Mouse (Mus musculus): Measurements from ENCODE around the gene Filip1l. TPM values are rescaled to one million over a fixed set of nuclear protein-coding genes. Genes with fewer than 3 reads are reported as not detected.

The Filip1l gene
- total RNA-seq (2023) = 68.0 TPM

DNA sequence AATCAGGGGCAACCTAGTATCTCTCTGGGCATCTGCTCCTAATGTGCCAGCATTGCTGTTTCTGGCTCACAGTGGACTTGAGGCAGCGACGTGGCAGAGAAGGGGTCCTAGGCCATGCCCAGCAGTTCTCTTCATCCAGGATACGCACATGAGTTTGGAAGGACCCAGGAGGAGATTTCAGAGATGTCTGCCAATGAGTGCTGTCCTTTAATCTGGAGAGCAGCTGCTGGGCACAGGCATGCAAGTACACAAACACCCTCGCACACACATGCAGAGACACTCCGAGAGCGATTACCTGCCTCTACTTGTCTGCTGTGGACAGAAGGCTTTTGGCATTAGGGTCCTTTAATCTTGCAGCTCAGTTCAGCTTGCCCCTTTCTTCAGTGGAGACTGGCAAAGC, at the start of gene Filip1l:
Gene Filip1l (plus strand): TSS at position 343 of the 400 bp plus-strand sequence.

DNA sequence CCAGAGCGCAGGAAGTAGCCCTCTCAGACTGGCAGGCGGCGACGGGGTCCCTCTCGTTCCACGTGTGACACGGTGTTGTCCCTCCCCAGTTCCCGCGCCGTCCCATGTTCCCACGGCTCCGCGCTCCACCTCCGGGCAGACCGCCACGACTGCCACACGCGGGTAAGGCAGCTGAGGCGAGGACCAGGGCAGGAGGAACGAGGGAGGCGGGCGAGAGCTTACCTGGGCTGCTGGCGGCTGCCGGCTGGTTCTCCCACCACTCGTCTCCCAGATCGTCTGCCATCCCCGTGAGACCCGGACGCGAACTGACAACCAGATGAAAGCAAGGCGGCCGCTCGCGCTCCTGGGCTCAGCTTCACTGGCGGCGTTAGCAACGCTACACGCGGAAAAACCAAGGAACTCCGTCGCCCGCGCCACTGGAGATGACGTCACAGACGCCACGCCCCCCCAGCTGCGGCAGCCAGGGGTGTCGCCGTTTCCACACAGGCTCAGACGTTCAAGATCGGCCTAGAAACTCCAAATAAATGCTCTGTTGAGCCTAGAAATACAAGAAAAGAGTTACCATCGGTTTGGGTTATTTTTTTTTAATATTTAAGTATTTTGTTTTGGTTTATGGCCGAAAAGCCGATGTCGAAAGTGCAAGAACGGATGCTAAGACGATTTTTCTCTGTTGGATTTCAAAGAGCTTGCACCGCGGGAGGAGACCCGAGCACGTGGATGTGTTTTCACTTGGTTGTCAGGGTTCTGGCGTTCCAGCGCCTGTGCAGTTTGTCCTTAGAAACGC, 253.7 kb downstream of the Filip1l start, which contains the start of gene Cmss1:
Gene Cmss1 (minus strand): TSS at position 421 of the 784 bp plus-strand sequence.

Other genes starting within 250 kb of the Filip1l start
- gene Tomm70a, start 231.4 kb upstream of the Filip1l start, total RNA-seq (2023) = 27.0 TPM
- gene Nit2, start 185.8 kb upstream of the Filip1l start, total RNA-seq (2023) = 23.7 TPM
- 53.5 TPM for gene Tbc1d23, start 121.6 kb upstream of the Filip1l start, total RNA-seq (2023)
- not detected for gene Tmem30c, start 60.2 kb upstream of the Filip1l start, total RNA-seq (2023)